Comparison of ENCODE assay signal across 25 mouse cellular contexts in the genomic region with DNA sequence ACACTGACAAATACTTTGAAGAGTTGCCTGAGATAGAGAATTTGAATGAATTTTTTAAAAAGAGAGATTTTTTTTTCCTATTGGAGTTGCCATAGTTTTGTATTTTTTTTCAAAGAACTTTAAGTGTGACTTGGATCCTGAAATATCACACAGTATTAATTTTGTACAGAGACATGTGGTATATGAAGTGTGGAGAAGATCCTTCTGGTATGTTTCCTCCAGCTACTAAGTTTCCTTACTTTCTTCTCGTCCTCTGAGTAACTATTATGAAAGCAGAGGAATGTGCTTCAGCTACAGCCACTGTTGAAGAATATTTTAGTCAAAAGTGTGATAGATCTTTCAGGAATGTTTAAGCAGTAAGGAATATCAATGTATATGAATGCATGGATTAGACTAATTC.
"Had no signal": no experiment of that assay in that cellular context is flagged by ENCODE, and none has a peak within 500 bp of the region (broad histone marks: within the 10 kb centered on the region; RNA-seq: fewer than 3 reads in every experiment).

No protein-coding gene starts in this region.

- H3K9ac ChIP-seq: heart, embryonic 13.5 days; heart, embryonic 15.5 days; hindbrain, embryonic 14.5 days; intestine, embryonic 15.5 days; limb, embryonic 12.5 days; liver, embryonic 13.5 days had no signal

- H3K36me3 ChIP-seq: heart, embryonic 13.5 days; heart, embryonic 15.5 days; intestine, embryonic 15.5 days; limb, embryonic 10.5 days; limb, embryonic 12.5 days; liver, embryonic 13.5 days had no signal

- H3K4me1 ChIP-seq: heart, embryonic 13.5 days; heart, embryonic 15.5 days; intestine, embryonic 15.5 days; limb, embryonic 10.5 days; limb, embryonic 12.5 days; liver, embryonic 13.5 days had no signal

- H3K4me3 ChIP-seq: heart, adult 2 months; heart, embryonic 13.5 days; heart, embryonic 15.5 days; intestine, embryonic 15.5 days; layer of hippocampus, adult 2 months; limb, embryonic 10.5 days; limb, embryonic 12.5 days; liver, embryonic 13.5 days had no signal

- H3K27me3 ChIP-seq: heart, embryonic 13.5 days; heart, embryonic 15.5 days; intestine, embryonic 15.5 days; limb, embryonic 12.5 days; liver, embryonic 13.5 days had no signal

- H3K9me3 ChIP-seq: heart, embryonic 13.5 days; heart, embryonic 15.5 days; intestine, embryonic 15.5 days; limb, embryonic 10.5 days; limb, embryonic 12.5 days; liver, embryonic 13.5 days had no signal

- ATAC-seq: hindbrain, embryonic 16.5 days; inflammation-experienced regulatory T-cells, adult 6 months; intestine, embryonic 15.5 days; intestine, postnatal 0 days had no signal

- H3K4me2 ChIP-seq: heart, embryonic 11.5 days; heart, embryonic 13.5 days; heart, embryonic 15.5 days; hindbrain, embryonic 14.5 days; intestine, embryonic 15.5 days; limb, embryonic 12.5 days; liver, embryonic 11.5 days; liver, embryonic 13.5 days had no signal

- H3K27ac ChIP-seq: heart, adult 2 months; heart, embryonic 13.5 days; heart, embryonic 15.5 days; hindbrain, embryonic 14.5 days; intestine, embryonic 15.5 days; layer of hippocampus, adult 2 months; limb, embryonic 10.5 days; limb, embryonic 12.5 days; liver, embryonic 13.5 days had no signal

- DNase-seq: gastrocnemius, postnatal 14 days; gastrocnemius, postnatal 36 days; heart, adult 11 months; heart, adult 2 months; heart, postnatal 14 days; heart, postnatal 36 days; kidney, adult 18-20 months; kidney, adult 8-10 months; kidney, postnatal 10 days; kidney, postnatal 25 days; kidney, postnatal 4 days; liver; liver, embryonic 13.5 days had no signal
